Mouse (Mus musculus): ENCODE data around the gene Cyp4f15.
"Not testable (repeated sequence)": the region's sequence is repeated elsewhere in the genome, so short reads cannot be mapped to it uniquely, and the experiment has no call there.

Gene Cyp4f15

GRCm38 (mm10) chr17:32685048-32685750, at the start of gene Cyp4f15:
Gene Cyp4f15, plus strand, starts transcription at chr17:32685627.
- no peak for DNase-seq

GRCm38 (mm10) chr17:32636341-32636740, 49.1 kb upstream of the Cyp4f15 start:
- DNase-seq: no peak

- DNase-seq: no peak
These were observed 48.3 kb upstream of the Cyp4f15 start for GRCm38 (mm10) chr17:32637151-32637550.

- DNase-seq: no peak
These were observed 38.8 kb upstream of the Cyp4f15 start for GRCm38 (mm10) chr17:32646631-32647030.

- DNase-seq: no peak
These were observed 31.6 kb upstream of the Cyp4f15 start for GRCm38 (mm10) chr17:32653860-32654259.

GRCm38 (mm10) chr17:32657041-32657440, 28.4 kb upstream of the Cyp4f15 start:
- no peak for DNase-seq

- DNase-seq: no peak
These were observed 27.2 kb upstream of the Cyp4f15 start for GRCm38 (mm10) chr17:32658246-32658645.

GRCm38 (mm10) chr17:32658712-32659111, 26.7 kb upstream of the Cyp4f15 start, which contains the start of gene Cyp4f40:
Gene Cyp4f40, plus strand, starts transcription at chr17:32658900.
- no peak for DNase-seq

GRCm38 (mm10) chr17:32673976-32674375, 11.5 kb upstream of the Cyp4f15 start:
- no peak for DNase-seq

GRCm38 (mm10) chr17:32676040-32676635, 9.3 kb upstream of the Cyp4f15 start:
- peak; percentile 26 for DNase-seq

GRCm38 (mm10) chr17:32680404-32680803, 5.0 kb upstream of the Cyp4f15 start:
- peak; percentile 64 for DNase-seq

- no peak for DNase-seq
These were observed 1.3 kb downstream of the Cyp4f15 start for GRCm38 (mm10) chr17:32686722-32687121.

- no peak for DNase-seq
These were observed 5.5 kb downstream of the Cyp4f15 start for GRCm38 (mm10) chr17:32690959-32691358.

GRCm38 (mm10) chr17:32702826-32703225, 17.4 kb downstream of the Cyp4f15 start:
- peak; percentile 36 for DNase-seq

GRCm38 (mm10) chr17:32710541-32710940, 25.1 kb downstream of the Cyp4f15 start:
- DNase-seq: not testable (repeated sequence)

GRCm38 (mm10) chr17:32722151-32722550, 36.7 kb downstream of the Cyp4f15 start:
- not testable (repeated sequence) for DNase-seq

- no peak for DNase-seq
These were observed 37.3 kb downstream of the Cyp4f15 start for GRCm38 (mm10) chr17:32722771-32723170.

GRCm38 (mm10) chr17:32726360-32726759, 40.9 kb downstream of the Cyp4f15 start:
- DNase-seq: not testable (repeated sequence)

GRCm38 (mm10) chr17:32729029-32729428, 43.6 kb downstream of the Cyp4f15 start:
- DNase-seq: peak; percentile 1

GRCm38 (mm10) chr17:32738406-32738805, 53.0 kb downstream of the Cyp4f15 start:
- DNase-seq: no peak

GRCm38 (mm10) chr17:32741057-32741456, 55.6 kb downstream of the Cyp4f15 start:
- DNase-seq: no peak

- DNase-seq: no peak
These were observed 65.2 kb downstream of the Cyp4f15 start for GRCm38 (mm10) chr17:32750611-32751010.
